Mouse (Mus musculus) G1E (cell line): ENCODE results near the gene Sp2.

Source experiments
- CTCF ChIP-seq: IDR thresholded peaks from 2 replicates; pipeline ENCODE4 v1.5.1; 2012; ENCODE audit warnings: low read depth, low read length, inconsistent platforms, mixed read lengths
- GATA1 ChIP-seq: IDR thresholded peaks from 2 replicates; pipeline ENCODE4 v1.6.1; 2012; ENCODE audit warnings: borderline replicate concordance, low read length, inconsistent platforms, mixed read lengths
- GATA2 ChIP-seq: IDR thresholded peaks from 2 replicates; pipeline ENCODE4 v1.6.1; 2012; ENCODE audit warnings: low read depth, low read length, inconsistent platforms, borderline replicate concordance
- POLR2AphosphoS5 ChIP-seq: IDR thresholded peaks from 2 replicates; pipeline ENCODE4 v1.6.1; 2012; ENCODE audit warnings: low read depth, low read length, inconsistent platforms; ENCODE audit not compliant: insufficient replicate concordance
- TAL1 ChIP-seq: conservative IDR thresholded peaks from 2 replicates; pipeline ENCODE4 v1.6.1; 2012; ENCODE audit warnings: low read depth, low read length, inconsistent platforms, mixed read lengths

- no peak for TF ChIP-seq GATA1
- no peak for TF ChIP-seq CTCF
- TF ChIP-seq POLR2AphosphoS5: no peak
- no peak for TF ChIP-seq TAL1
- no peak for TF ChIP-seq GATA2
These were observed 46.7 kb downstream of the Sp2 start for GRCm38 (mm10) chr11:96935872-96936650.
